Mouse (Mus musculus) myocyte (in vitro differentiated cells): ENCODE measurements around the gene Zfp3. TPM values are rescaled to one million over a fixed set of nuclear protein-coding genes. Genes with fewer than 3 reads are reported as not detected.

Source experiments
- H3K27me3 ChIP-seq: one replicate; pipeline ENCODE4 v1.6.1; 2011; ENCODE audit not compliant: control insufficient read depth, insufficient read depth, insufficient read length
- H3K36me3 ChIP-seq: one replicate; pipeline ENCODE4 v1.6.1; 2011; ENCODE audit not compliant: control insufficient read depth, insufficient read depth
- H3K4me2 ChIP-seq: one replicate; pipeline ENCODE4 v1.6.1; 2011; ENCODE audit warnings: low read depth, control low read depth
- H3K4me3 ChIP-seq: one replicate; pipeline ENCODE4 v1.5.1; 2011; ENCODE audit warnings: mild to moderate bottlenecking, control low read depth, moderate library complexity
- H3K79me2 ChIP-seq: one replicate; pipeline ENCODE4 v1.6.1; 2011; ENCODE audit not compliant: control insufficient read depth, insufficient read depth
- H3ac ChIP-seq: one replicate; pipeline ENCODE4 v1.6.1; 2011; ENCODE audit not compliant: control insufficient read depth, insufficient read length
- CEBPB ChIP-seq: IDR thresholded peaks from 2 replicates; pipeline ENCODE4 v1.6.1; 2011; ENCODE audit warnings: mild to moderate bottlenecking, moderate library complexity; ENCODE audit not compliant: poor library complexity, insufficient read depth, severe bottlenecking
- E2F4 ChIP-seq: IDR thresholded peaks from one replicate; pipeline ENCODE4 v1.6.1; 2011; ENCODE audit warnings: mild to moderate bottlenecking, control low read depth, moderate library complexity; ENCODE audit not compliant: insufficient read depth
- MAX ChIP-seq: IDR thresholded peaks from one replicate; pipeline ENCODE4 v1.6.1; 2011; ENCODE audit warnings: low read depth, mild to moderate bottlenecking, control low read depth
- MYOD1 ChIP-seq, 3 experiments: IDR thresholded peaks; one replicate each; pipeline ENCODE4 v1.6.1; 2011; ENCODE audit warnings: control low read depth in 2 of 3, low read depth in 2 of 3, mild to moderate bottlenecking in 2 of 3, moderate library complexity in 1 of 3; ENCODE audit not compliant: insufficient read length in 2 of 3, control insufficient read depth in 1 of 3
- MYOG ChIP-seq, 3 experiments: IDR thresholded peaks; one replicate each; pipeline ENCODE4 v1.6.1; 2011; ENCODE audit warnings: control low read depth in 2 of 3, low read depth in 2 of 3, mild to moderate bottlenecking in 2 of 3; ENCODE audit not compliant: insufficient read length in 2 of 3, control insufficient read depth in 1 of 3, insufficient read depth in 1 of 3
- POLR2A ChIP-seq: IDR thresholded peaks from one replicate; pipeline ENCODE4 v1.6.1; 2011; ENCODE audit warnings: low read depth, mild to moderate bottlenecking, control low read depth, moderate library complexity; ENCODE audit not compliant: insufficient read length
- POLR2AphosphoS2 ChIP-seq: IDR thresholded peaks from one replicate; pipeline ENCODE4 v1.6.1; 2011; ENCODE audit warnings: low read depth, control low read depth; ENCODE audit not compliant: insufficient read length
- REST ChIP-seq: IDR thresholded peaks from one replicate; pipeline ENCODE4 v1.6.1; 2011; ENCODE audit warnings: mild to moderate bottlenecking, control low read depth, moderate library complexity; ENCODE audit not compliant: insufficient read depth, insufficient read length
- SRF ChIP-seq: IDR thresholded peaks from one replicate; pipeline ENCODE4 v1.6.1; 2011; ENCODE audit warnings: low read depth; ENCODE audit not compliant: control insufficient read depth, insufficient read length
- TCF12 ChIP-seq: IDR thresholded peaks from one replicate; pipeline ENCODE4 v1.6.1; 2011; ENCODE audit warnings: mild to moderate bottlenecking, control low read depth; ENCODE audit not compliant: poor library complexity, insufficient read depth, severe bottlenecking
- TCF3 ChIP-seq: IDR thresholded peaks from one replicate; pipeline ENCODE4 v1.6.1; 2011; ENCODE audit warnings: low read depth, control low read depth; ENCODE audit not compliant: insufficient read length
- USF1 ChIP-seq: IDR thresholded peaks from one replicate; pipeline ENCODE4 v1.6.1; 2011; ENCODE audit warnings: low read depth, mild to moderate bottlenecking, control low read depth, moderate library complexity
- polyA plus RNA-seq: library from polyadenylated mRNA; unstranded; fragments of >200 nt; fragmentation: generic; extraction: Trizol; gene quantifications from one replicate; pipeline ENCODE4 v1.2.1, GENCODE M21; 2012; ENCODE audit warnings: missing spikeins

The Zfp3 gene
- polyA plus RNA-seq, 1 experiment: 2.7 TPM

DNA sequence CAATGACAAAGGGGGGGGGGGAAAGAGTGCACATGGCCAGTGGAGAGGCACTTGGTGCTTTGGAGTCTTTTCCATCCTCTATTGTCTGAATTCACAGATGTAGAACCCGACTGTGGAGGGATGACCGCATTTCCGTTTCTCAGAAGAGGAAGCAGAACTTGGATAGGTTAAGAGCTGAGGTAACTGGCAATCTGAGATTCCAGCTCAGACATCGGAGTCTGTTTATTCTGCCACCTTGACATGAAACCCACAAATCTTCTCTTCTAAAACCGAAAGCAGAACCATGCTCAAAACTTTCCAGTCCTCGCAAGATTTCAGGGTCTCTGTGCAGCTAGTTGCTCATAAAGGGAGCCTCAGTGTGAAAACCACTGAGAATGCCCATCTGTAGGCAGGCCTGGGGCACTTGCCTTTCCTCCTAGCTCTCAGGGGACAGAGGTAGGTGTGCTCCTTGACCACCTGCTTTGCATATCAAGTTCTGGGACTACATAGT lies 39.7 kb downstream of the Zfp3 start:
- no peak overlapping the region for H3K4me3 ChIP-seq
- TF ChIP-seq USF1: no peak
- TF ChIP-seq MAX: no peak
- H3K36me3 ChIP-seq: no peaks in the 10 kb centered on the region
- H3ac ChIP-seq: no peak overlapping the region
- H3K4me2 ChIP-seq: no peak overlapping the region
- H3K27me3 ChIP-seq: no peaks in the 10 kb centered on the region
- H3K79me2 ChIP-seq: no peaks in the 10 kb centered on the region

DNA sequence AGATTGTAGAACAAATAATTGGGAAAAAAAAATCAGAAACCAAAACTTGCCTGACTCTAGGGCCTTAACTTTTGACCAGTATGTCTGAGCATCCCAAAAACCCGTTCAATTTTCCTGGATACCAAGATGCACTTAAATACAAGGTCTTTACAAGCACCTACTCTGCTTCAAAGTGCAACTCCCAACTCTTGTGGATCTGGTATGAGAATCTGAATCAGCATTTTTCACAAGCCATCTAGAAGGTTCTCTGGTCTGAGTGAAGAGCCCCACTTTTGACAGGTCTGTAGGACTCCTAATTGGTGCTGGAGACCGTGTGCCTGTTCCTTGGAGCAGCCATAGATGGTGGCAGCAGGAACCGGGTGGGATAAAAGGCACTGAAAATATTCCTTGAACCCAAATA lies 40.4 kb downstream of the Zfp3 start:
- Histone ChIP-seq H3K27me3 (no peaks in the 10 kb centered on the region), H3K4me3 (no peak overlapping the region), H3K79me2 (no peaks in the 10 kb centered on the region), H3ac (no peak overlapping the region), H3K36me3 (no peaks in the 10 kb centered on the region), H3K4me2 (no peak overlapping the region)
- no peak for TF ChIP-seq USF1
- TF ChIP-seq REST: no peak
- TF ChIP-seq POLR2AphosphoS2: no peak
- TF ChIP-seq MAX: no peak
- TF ChIP-seq CEBPB: no peak
- TF ChIP-seq MYOD1 (IDR thresholded peaks at IDR 0.05; ENCODE audit: control insufficient read depth in 1 of 3, insufficient read length in 2 of 3, low read depth in 2 of 3): no peak
- no peak for TF ChIP-seq E2F4

DNA sequence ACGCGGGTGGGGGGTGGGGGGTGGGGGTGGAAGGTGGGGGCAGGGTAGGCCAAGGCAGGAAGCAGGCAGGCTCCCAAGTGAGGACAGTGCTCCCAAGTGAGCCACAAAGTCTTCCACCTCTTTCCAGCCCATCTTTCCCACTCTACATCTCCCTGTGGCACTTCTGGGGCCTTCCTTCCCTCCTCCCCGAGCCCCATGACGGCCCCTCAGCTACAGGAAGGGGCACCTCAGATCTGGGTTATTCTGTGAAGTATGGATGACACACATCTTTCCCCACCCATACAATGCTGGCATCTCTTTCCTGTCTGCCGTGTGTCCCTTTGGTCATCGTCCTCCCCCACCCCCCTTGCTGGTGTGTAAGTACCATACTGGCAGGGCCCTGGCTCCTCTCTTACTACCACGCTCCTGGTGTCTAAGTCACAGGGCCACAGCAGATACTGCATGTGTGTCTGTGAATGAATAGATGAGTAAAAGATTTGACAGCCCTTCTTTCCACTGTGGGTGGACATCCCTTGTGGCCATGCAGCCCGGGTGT lies 41.7 kb downstream of the Zfp3 start:
- H3K27me3 ChIP-seq: no peaks in the 10 kb centered on the region
- TF ChIP-seq TCF3 (no peak), POLR2AphosphoS2 (no peak), MYOD1 (IDR thresholded peaks at IDR 0.05; ENCODE audit: control insufficient read depth in 1 of 3, insufficient read length in 2 of 3, low read depth in 2 of 3) (no peak), TCF12 (no peak), USF1 (no peak), REST (no peak), POLR2A (no peak), CEBPB (no peak), MYOG (IDR thresholded peaks at IDR 0.05; ENCODE audit: control insufficient read depth in 1 of 3, insufficient read depth in 1 of 3, insufficient read length in 2 of 3, low read depth in 2 of 3) (no peak), E2F4 (no peak), MAX (no peak), SRF (no peak)
- H3K4me3 ChIP-seq: no peak overlapping the region
- no peak overlapping the region for H3K4me2 ChIP-seq
- no peaks in the 10 kb centered on the region for H3K36me3 ChIP-seq
- H3K79me2 ChIP-seq: no peaks in the 10 kb centered on the region
- H3ac ChIP-seq: no peak overlapping the region

DNA sequence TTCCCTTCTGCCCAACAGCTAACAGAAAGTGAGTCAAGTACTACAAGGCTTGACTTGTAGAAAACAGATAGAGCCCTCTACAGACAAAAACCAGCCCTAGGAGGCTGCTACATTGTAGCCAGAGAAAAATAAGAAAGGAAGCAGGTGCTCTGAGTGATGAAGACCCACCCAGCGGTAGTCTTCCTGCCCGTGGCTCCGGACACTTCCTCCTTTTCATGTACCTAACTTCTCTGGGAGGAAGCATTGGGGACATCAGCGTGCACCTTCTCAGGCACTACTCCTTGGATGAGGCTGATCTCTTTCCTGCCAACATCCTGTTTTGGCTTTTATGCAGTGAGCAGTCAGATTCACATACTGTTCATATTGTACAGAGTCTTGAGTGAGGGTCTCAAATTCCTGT lies 42.7 kb downstream of the Zfp3 start:
- Histone ChIP-seq H3K4me2 (no peak overlapping the region), H3K27me3 (no peaks in the 10 kb centered on the region), H3K36me3 (no peaks in the 10 kb centered on the region), H3K79me2 (no peaks in the 10 kb centered on the region), H3K4me3 (no peak overlapping the region), H3ac (no peak overlapping the region)
- no peak for TF ChIP-seq E2F4
- TF ChIP-seq CEBPB: no peak
- no peak for TF ChIP-seq SRF
- TF ChIP-seq POLR2A: no peak
- TF ChIP-seq POLR2AphosphoS2: no peak
- TF ChIP-seq MAX: no peak
- no peak for TF ChIP-seq TCF12
- TF ChIP-seq MYOD1 (IDR thresholded peaks at IDR 0.05; ENCODE audit: control insufficient read depth in 1 of 3, insufficient read length in 2 of 3, low read depth in 2 of 3): no peak
- no peak for TF ChIP-seq USF1
- no peak for TF ChIP-seq MYOG (IDR thresholded peaks at IDR 0.05; ENCODE audit: control insufficient read depth in 1 of 3, insufficient read depth in 1 of 3, insufficient read length in 2 of 3, low read depth in 2 of 3)
- TF ChIP-seq REST: no peak
- no peak for TF ChIP-seq TCF3

DNA sequence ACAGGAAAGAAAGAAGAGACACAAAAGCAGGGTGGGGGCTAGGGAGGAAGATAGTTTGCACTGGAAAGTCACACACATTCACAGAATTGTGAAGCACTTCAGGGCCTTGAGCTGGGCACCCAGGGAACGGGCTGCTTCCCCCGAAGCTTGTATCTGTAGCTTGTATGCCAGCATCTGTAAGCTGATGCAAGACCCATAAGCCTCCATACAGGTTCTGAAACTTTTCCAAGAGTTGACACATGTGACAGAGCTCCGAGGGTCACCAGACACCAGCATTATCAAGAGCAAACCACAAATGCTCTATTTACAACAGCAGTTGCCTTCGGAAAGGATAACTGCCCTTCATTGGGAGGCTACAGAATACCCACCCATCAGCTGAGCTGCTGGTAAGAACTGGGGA lies 43.6 kb downstream of the Zfp3 start:
- Histone ChIP-seq H3K36me3 (no peaks in the 10 kb centered on the region), H3ac (no peak overlapping the region), H3K27me3 (no peaks in the 10 kb centered on the region), H3K4me2 (peak overlapping the region; percentile 69), H3K4me3 (no peak overlapping the region), H3K79me2 (no peaks in the 10 kb centered on the region)
- TF ChIP-seq CEBPB: peak; percentile 60; the same call in 1 of the 2 replicates
- TF ChIP-seq MYOD1 (IDR thresholded peaks at IDR 0.05; ENCODE audit: control insufficient read depth in 1 of 3, insufficient read length in 2 of 3, low read depth in 2 of 3): no peak
- peak; percentile 16 for TF ChIP-seq TCF12
- no peak for TF ChIP-seq REST
- no peak for TF ChIP-seq E2F4
- TF ChIP-seq MAX: no peak
- no peak for TF ChIP-seq TCF3
- TF ChIP-seq MYOG (IDR thresholded peaks at IDR 0.05; ENCODE audit: control insufficient read depth in 1 of 3, insufficient read depth in 1 of 3, insufficient read length in 2 of 3, low read depth in 2 of 3): peak in 1 of 3 experiments; percentile 6
- TF ChIP-seq POLR2AphosphoS2: no peak
- peak; percentile 45 for TF ChIP-seq USF1
- TF ChIP-seq POLR2A: no peak
- no peak for TF ChIP-seq SRF
